Mouse (Mus musculus) gastrocnemius, adult 18-20 months (tissue): ENCODE measurements around the gene Tmem35b. TPM values are rescaled to one million over a fixed set of nuclear protein-coding genes. Genes with fewer than 3 reads are reported as not detected.

Experiments used
- DNase-seq: peaks from one replicate; pipeline ENCODE4 v3.0.0; 2021; ENCODE audit warnings: low spot score
- total RNA-seq, 2 experiments: library from RNA; stranded (reverse); gene quantifications; 2 replicates each; pipeline ENCODE4 v1.2.3; 2021

Tmem35b gene
- total RNA-seq, 2 experiments from 2014 or later: 0.62 to 0.90 TPM

DNA sequence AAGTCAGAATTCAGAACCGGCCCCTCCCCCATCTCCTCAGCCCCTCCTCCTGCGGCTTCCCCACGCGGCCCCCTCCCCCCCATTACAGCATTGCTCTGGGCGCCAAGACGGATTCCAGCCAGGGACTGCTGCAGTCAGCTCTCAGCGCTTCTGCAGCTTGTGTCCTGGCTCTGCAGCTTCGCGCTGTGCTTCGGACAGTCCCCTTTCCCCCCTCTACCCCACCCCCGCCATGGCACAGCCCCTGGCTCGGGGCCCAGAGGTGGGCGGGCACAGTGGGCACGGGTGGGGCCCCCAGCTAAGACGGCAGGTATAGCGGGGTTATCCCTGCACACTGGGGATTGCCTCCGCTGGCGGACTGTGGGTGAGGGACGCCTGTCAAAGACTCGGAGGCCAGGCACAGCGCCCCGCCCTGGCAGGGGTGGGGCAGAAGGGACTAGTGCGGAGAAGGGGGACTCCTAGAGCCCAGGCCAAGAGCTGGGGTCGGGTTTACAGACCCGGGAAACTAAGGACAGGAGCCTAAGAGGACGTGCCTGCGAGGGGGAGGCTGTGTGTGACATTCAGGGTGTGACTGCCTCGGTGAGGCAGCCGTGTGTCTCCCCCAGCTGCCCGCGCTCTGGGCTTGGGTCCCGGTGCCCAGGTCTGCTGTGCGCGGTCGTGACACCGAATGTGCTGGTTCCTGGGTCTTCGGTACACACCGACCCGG, 44.9 kb downstream of the Tmem35b start:
- DNase-seq: peak; percentile 1

- no peak for DNase-seq
Observed at GRCm38 (mm10) chr4:127168914-127169345, 45.4 kb downstream of the Tmem35b start, which contains the start of gene Dlgap3. Gene Dlgap3, plus strand, starts transcription at chr4:127169204.

GRCm38 (mm10) chr4:127169346-127170221, 46.1 kb downstream of the Tmem35b start:
- no peak for DNase-seq

DNA sequence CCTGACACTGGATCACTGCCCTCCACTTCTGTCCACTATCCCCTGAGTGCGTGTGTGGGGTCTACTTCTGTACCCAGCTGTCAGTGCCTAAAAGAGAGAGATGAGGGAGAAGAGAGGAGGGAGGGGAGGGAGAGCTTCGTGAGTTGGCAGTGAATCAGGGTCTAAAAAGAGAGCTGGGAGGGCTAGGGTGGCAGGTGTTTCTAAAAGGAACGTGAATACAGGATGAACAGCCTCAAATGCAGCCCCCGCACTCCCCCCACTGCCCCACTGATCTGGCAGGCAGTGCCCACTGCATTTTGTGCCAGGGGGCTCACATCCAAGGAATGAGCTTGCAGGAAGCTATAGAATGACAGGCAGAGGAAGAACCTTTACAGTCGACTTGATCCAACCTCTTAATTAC, 47.4 kb downstream of the Tmem35b start:
- DNase-seq: no peak

DNA sequence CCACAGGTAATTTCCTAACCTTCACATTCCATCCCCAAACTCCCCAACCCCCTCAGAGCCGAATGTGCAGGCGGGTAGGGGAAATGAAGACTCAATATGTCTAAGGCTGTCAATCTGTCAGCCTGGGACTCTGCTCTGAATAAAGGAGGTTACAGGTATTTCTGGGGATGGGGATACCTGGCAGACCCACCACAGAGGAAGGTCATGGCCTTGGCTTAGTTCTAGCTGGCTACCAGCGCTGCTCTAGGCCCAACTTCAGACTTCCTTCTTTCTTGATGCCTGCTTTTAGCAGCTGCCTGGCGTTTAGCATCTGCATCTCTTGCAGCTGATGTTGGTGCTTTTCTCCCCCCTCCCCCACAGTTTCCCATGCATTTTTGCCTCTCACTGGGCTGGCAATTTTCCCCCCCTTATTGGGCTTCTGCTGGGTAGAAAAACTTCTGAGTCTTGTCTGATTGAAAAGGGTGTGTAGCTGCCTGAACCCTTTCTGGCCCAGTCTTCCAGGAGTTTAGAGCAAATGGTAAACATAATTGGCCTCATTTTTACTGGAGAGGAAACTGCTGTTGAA, 47.9 kb downstream of the Tmem35b start:
- no peak for DNase-seq

GRCm38 (mm10) chr4:127172119-127172518, 48.6 kb downstream of the Tmem35b start:
- no peak for DNase-seq

- no peak for DNase-seq
Observed at GRCm38 (mm10) chr4:127172614-127173013, 49.1 kb downstream of the Tmem35b start.

GRCm38 (mm10) chr4:127173461-127173860, 50.0 kb downstream of the Tmem35b start:
- peak; percentile 15 for DNase-seq

DNA sequence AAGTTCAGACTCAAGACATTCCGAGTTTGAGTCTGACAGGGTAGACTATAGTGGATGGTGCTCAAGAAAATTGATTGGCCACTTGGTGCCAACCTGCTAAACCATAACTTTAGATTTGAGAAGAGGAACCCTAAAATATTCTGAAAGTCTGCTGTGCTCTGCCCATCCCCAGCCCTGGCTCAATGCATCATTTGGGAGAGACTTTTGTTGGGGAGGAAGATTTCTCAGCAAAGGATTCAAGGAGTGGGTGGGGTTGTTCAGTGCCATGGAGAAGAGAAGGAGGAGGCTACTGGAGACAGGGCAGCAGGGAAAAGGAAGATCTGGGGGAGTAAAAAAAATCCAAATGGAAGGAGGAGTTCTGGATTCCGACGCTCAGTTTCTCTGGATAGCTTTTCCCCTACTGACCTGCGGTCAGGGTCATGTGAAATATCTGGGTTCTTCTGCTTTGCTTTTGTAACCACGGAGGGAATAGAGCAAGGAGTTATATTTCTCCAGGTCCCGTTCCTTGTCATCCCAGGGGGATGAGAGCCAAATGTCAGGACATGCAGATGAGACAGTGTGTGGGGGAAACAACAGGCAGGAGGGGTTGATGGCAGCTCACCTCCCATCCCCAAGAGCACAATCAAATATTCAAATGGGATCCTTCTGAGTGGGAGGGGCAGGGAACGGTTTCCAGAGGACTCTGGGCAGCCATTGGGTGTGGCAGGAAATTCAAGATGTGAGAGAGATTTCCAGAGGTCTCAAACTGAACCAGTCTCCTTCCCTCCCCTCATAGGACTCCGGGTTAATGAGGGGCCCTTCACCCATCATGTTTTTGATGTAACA, 50.8 kb downstream of the Tmem35b start:
- DNase-seq: no peak

DNA sequence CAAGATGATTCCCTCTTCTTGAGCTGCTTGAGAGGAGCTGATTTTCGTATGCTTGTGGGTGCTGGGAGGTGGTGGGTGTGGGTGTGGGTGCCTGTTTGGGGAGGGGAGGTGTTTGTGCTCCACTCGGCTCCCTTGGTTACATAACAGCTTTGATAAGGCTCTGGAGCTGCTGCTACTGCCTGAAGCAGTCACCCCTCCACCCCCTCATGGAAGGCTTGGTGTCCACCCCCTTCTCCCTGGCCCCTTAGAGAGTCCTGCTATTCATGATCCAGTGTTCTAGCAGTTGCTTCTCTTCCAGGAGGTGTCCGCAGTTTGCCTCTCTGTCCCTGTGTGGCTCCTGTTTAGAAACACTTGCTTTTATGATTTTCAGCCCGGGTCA, 51.4 kb downstream of the Tmem35b start:
- no peak for DNase-seq

- DNase-seq: no peak
Observed at GRCm38 (mm10) chr4:127177961-127178360, 54.5 kb downstream of the Tmem35b start.

DNA sequence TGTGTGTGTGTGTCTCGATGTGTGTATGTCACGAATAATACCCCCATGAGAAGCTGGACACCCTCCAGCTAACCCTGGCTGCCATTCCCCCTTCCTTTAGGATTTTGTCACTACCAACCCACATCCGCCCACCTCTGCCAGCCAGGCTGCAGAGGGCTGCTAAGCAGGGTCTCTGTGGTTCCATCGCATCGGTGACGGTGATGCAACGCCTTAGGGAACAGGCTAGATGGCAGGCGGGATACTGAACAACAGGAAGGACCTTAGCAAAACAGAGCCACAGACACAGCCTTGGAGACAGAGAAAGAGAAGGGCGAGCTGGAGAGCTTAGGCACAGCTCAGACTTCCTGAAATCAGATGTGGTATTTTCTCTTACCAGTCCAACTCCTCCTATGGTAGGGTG, 55.2 kb downstream of the Tmem35b start:
- no peak for DNase-seq

Other genes with a start within 250 kb of the Tmem35b start
- gene Zmym4, start 155.6 kb upstream of the Tmem35b start, total RNA-seq: 10 to 100 TPM; 14.6 to 16.3 TPM
- 10 to 100 TPM; 54.9 to 65.1 TPM for gene Sfpq, start 102.4 kb upstream of the Tmem35b start, total RNA-seq
- gene Zmym1, start 62.5 kb upstream of the Tmem35b start, total RNA-seq: 1 to 10 TPM; 4.2 to 5.3 TPM
- gene Zmym6, start 46.3 kb upstream of the Tmem35b start, total RNA-seq: 1 to 10 TPM; 3.6 to 4.6 TPM
- gene Dlgap3, start 45.5 kb downstream of the Tmem35b start, total RNA-seq: under 1 TPM in 1 of 2 experiments, not detected in 1; 0.21 TPM
- 10 to 100 TPM; 36.3 to 36.9 TPM for gene Smim12, start 120.1 kb downstream of the Tmem35b start, total RNA-seq
- 1 to 10 TPM; 2.3 to 2.5 TPM for gene Gja4, start 190.3 kb downstream of the Tmem35b start, total RNA-seq
- not detected for gene Gjb3, start 207.2 kb downstream of the Tmem35b start, total RNA-seq
- not detected for gene Gjb4, start 230.4 kb downstream of the Tmem35b start, total RNA-seq
- not detected for gene Gjb5, start 234.5 kb downstream of the Tmem35b start, total RNA-seq